Mouse (Mus musculus) E14TG2a.4 (cell line): ENCODE data around the gene Gfm2.

Source experiments
- CTCF ChIP-seq: conservative IDR thresholded peaks from 2 replicates; pipeline ENCODE4 v1.5.1; 2014; ENCODE audit warnings: low read length
- NANOG ChIP-seq: IDR thresholded peaks from 2 replicates; pipeline ENCODE4 v1.6.1; 2014; ENCODE audit warnings: borderline replicate concordance, low read length, mixed read lengths

DNA sequence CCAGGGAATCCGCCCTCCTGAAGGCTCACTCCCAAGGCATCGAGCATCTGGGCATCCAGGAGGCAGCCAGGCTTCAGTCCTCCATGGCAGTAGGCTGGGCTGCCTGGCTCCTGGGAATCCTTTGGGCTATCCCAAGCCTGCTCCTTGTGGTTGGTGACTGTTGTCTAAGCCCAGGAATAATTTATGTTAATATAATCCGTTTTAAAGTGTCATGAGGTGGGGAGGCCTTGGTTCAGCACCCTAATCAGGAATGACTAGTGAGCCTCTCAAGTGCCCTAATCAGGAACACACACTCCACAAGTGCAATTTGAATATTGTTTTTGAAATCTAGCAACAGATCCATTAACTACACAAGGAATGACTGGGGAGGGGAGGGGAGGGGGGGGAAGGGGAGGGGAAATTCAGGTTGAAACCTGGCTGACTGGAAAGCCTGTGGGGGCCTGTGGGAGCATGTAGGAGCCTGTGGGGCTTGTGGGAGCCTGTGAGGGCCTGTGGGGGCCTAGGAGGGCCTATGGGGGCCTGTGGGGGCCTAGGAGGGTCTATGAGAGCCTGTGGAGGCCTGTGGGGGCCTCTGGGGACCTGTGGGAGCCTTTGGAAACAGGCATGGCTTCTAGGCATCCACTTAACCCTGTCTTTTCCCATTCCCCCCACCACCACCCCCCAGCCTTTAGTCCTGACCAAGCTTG, 77.0 kb downstream of the Gfm2 start:
- TF ChIP-seq CTCF (no peak), NANOG (no peak)
